9 mouse cellular contexts compared by ENCODE assay signal in the genomic region with DNA sequence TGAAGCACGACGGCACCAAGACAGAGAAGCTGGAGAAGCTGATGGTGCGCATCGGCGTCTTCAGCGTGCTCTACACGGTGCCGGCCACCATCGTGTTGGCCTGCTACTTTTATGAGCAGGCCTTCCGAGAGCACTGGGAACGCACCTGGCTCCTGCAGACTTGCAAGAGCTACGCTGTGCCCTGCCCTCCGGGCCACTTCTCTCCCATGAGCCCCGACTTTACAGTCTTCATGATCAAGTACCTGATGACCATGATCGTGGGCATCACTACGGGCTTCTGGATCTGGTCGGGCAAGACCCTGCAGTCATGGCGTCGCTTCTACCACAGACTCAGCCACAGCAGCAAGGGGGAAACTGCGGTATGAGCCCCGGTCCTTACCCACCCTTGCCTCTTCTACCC. TPM values are rescaled to one million over a fixed set of nuclear protein-coding genes. Genes with fewer than 3 reads are reported as not detected.
DNase-seq lines count a peak whose midpoint lies in the region; ATAC-seq and TF ChIP-seq lines count a peak whose summit lies in the region.
"Had no signal": no experiment of that assay in that cellular context is flagged by ENCODE, and none has a peak within 500 bp of the region (broad histone marks: within the 10 kb centered on the region; RNA-seq: fewer than 3 reads in every experiment).

No protein-coding gene starts in this region.

- peak overlapping the region; percentile 90 for H3K9ac ChIP-seq in heart, embryonic 13.5 days
- peak overlapping the region; percentile 80 for H3K9ac ChIP-seq in hindbrain, embryonic 13.5 days
- peak overlapping the region; percentile 28; the same call in 1 of the 2 replicates for H3K9ac ChIP-seq in midbrain, embryonic 14.5 days (replicated peaks; ENCODE audit: low read length)

- no peak for DNase-seq in heart, adult 9 months (ENCODE audit: low spot score in 2 of 2)
- no peak for DNase-seq in midbrain, embryonic 14.5 days
- DNase-seq in cerebellum, adult 18-20 months: no peak
- no peak for DNase-seq in gastrocnemius, postnatal 4 days (ENCODE audit: low spot score in 2 of 2)

- no peaks in the 10 kb centered on the region for H3K36me3 ChIP-seq in heart, embryonic 13.5 days
- no peaks in the 10 kb centered on the region for H3K36me3 ChIP-seq in hindbrain, embryonic 13.5 days
- H3K36me3 ChIP-seq in midbrain, embryonic 14.5 days (ENCODE audit: control insufficient read depth, insufficient read depth, low read length): no peaks in the 10 kb centered on the region

- H3K27me3 ChIP-seq in heart, embryonic 13.5 days (replicated peaks): peaks cover 39% of the 10 kb centered on the region
- peaks cover 25% of the 10 kb centered on the region for H3K27me3 ChIP-seq in hindbrain, embryonic 13.5 days
- peaks cover 18% of the 10 kb centered on the region; the same call in 1 of the 2 replicates for H3K27me3 ChIP-seq in midbrain, embryonic 14.5 days (ENCODE audit: control insufficient read depth, insufficient read depth, low read length)

- no peak for TF ChIP-seq CTCF in bone marrow macrophage, adult 2 months (IDR thresholded peaks at IDR 0.05; ENCODE audit: low read depth, low read length)

- 16% methylated on average over 21 of the region's 21 CpGs for WGBS in heart, embryonic 13.5 days
- WGBS in hindbrain, embryonic 13.5 days: 2% methylated on average over 21 of the region's 21 CpGs
- WGBS in midbrain, embryonic 14.5 days: 8% methylated on average over 21 of the region's 21 CpGs

- H3K27ac ChIP-seq in heart, embryonic 13.5 days (replicated peaks): peak overlapping the region; percentile 44; the same call in 1 of the 2 replicates
- no peak overlapping the region for H3K27ac ChIP-seq in bone marrow macrophage, adult 2 months (ENCODE audit: insufficient read depth, low read depth, low read length)
- H3K27ac ChIP-seq in hindbrain, embryonic 13.5 days: peak overlapping the region; percentile 63
- peak overlapping the region; percentile 32 for H3K27ac ChIP-seq in midbrain, embryonic 14.5 days (replicated peaks; ENCODE audit: low read depth, low read length)

- TF ChIP-seq POLR2A in bone marrow macrophage, adult 2 months (IDR thresholded peaks at IDR 0.05; ENCODE audit: borderline replicate concordance, low read depth, low read length): no peak

- no peak for ATAC-seq in heart, embryonic 13.5 days (ENCODE audit: extremely low read depth, insufficient number of reproducible peaks, low FRiP score, low TSS enrichment)
- ATAC-seq in hindbrain, embryonic 13.5 days (ENCODE audit: low FRiP score): no peak
- no peak for ATAC-seq in midbrain, embryonic 14.5 days (ENCODE audit: low FRiP score, low TSS enrichment)
- no peak for ATAC-seq in granulocyte monocyte progenitor cell, adult 5-6 weeks (replicated peaks; ENCODE audit: poor library complexity, severe bottlenecking)

- H3K4me1 ChIP-seq in heart, embryonic 13.5 days: peaks cover 74% of the 10 kb centered on the region
- H3K4me1 ChIP-seq in bone marrow macrophage, adult 2 months (ENCODE audit: control insufficient read depth, insufficient read depth, low read length): peaks cover 51% of the 10 kb centered on the region
- peaks cover 69% of the 10 kb centered on the region for H3K4me1 ChIP-seq in hindbrain, embryonic 13.5 days (replicated peaks)
- peaks cover 34% of the 10 kb centered on the region for H3K4me1 ChIP-seq in midbrain, embryonic 14.5 days (ENCODE audit: control insufficient read depth, insufficient read depth, low read length)

- peak overlapping the region; percentile 90 for H3K4me2 ChIP-seq in heart, embryonic 13.5 days
- peak overlapping the region; percentile 99 for H3K4me2 ChIP-seq in hindbrain, embryonic 13.5 days
- H3K4me2 ChIP-seq in midbrain, embryonic 14.5 days (ENCODE audit: low read length): peak overlapping the region; percentile 98

- peak overlapping the region; percentile 61 for H3K4me3 ChIP-seq in heart, embryonic 13.5 days
- peak overlapping the region; percentile 94 for H3K4me3 ChIP-seq in bone marrow macrophage, adult 2 months (ENCODE audit: insufficient read depth, low read length)
- peak overlapping the region; percentile 65 for H3K4me3 ChIP-seq in hindbrain, embryonic 13.5 days
- H3K4me3 ChIP-seq in midbrain, embryonic 14.5 days (replicated peaks; ENCODE audit: low read depth, low read length): peak overlapping the region; percentile 58

- no peaks in the 10 kb centered on the region for H3K9me3 ChIP-seq in heart, embryonic 13.5 days
- no peaks in the 10 kb centered on the region for H3K9me3 ChIP-seq in hindbrain, embryonic 13.5 days
- H3K9me3 ChIP-seq in midbrain, embryonic 14.5 days (ENCODE audit: control insufficient read depth, low read length): no peaks in the 10 kb centered on the region

RNA-seq across cellular contexts. Expression of a gene that starts 2.1 kb away (rescaled TPM):
- polyA plus RNA-seq in heart, embryonic 13.5 days (2015; fragmentation: Nextera tagmentation; extraction: Ambion mirVana): 3.0 and 3.5 TPM in 2 replicates
- polyA plus RNA-seq in bone marrow macrophage, adult 2 months (2012; ENCODE audit: insufficient read depth, insufficient read length, missing spikeins): 4.3 and 4.5 TPM in 2 replicates
- 3.3 and 3.6 TPM in 2 replicates for polyA plus RNA-seq in hindbrain, embryonic 13.5 days (2015; fragmentation: Nextera tagmentation; extraction: Ambion mirVana)
- polyA plus RNA-seq in midbrain, embryonic 14.5 days (2014; fragmentation: Nextera tagmentation; extraction: Ambion mirVana): 4.2 TPM in 2 replicates
- total RNA-seq in granulocyte monocyte progenitor cell, adult 5-6 weeks (2014; fragmentation: Nextera tagmentation): 4.3 and 4.9 TPM in 2 replicates
- 2.8 and 4.6 TPM in 2 replicates for total RNA-seq in granulocyte monocyte progenitor cell, adult 5-6 weeks (2017)
- 10 to 100 TPM; 37.2 to 38.3 TPM for total RNA-seq in gastrocnemius, postnatal 4 days (2021)

RNA-seq across cellular contexts. Expression of a gene that starts 31.8 kb away (rescaled TPM):
- 0.48 TPM in 1 of 2 replicates, not detected in the other for polyA plus RNA-seq in heart, embryonic 13.5 days (2015; fragmentation: Nextera tagmentation; extraction: Ambion mirVana)
- not detected in 2 replicates for polyA plus RNA-seq in bone marrow macrophage, adult 2 months (2012; ENCODE audit: insufficient read depth, insufficient read length, missing spikeins)
- polyA plus RNA-seq in hindbrain, embryonic 13.5 days (2015; fragmentation: Nextera tagmentation; extraction: Ambion mirVana): 7.9 and 8.6 TPM in 2 replicates
- 7.9 and 10.3 TPM in 2 replicates for polyA plus RNA-seq in midbrain, embryonic 14.5 days (2014; fragmentation: Nextera tagmentation; extraction: Ambion mirVana)
- 0.41 and 2.8 TPM in 2 replicates for total RNA-seq in granulocyte monocyte progenitor cell, adult 5-6 weeks (2014; fragmentation: Nextera tagmentation)
- not detected in 2 replicates for total RNA-seq in granulocyte monocyte progenitor cell, adult 5-6 weeks (2017)
- total RNA-seq in gastrocnemius, postnatal 4 days (2021): 1 to 10 TPM; 1.9 to 2.2 TPM
- polyA plus RNA-seq: spleen, adult 2 months had no signal

Comparison
In these comparisons a context has a peak if more than half of its experiments do, and no peak if none do; other contexts are left out.
1. H3K9ac ChIP-seq: peak in every context shown above with its lines; median percentile 90 in heart, embryonic 13.5 days; 80 in hindbrain, embryonic 13.5 days; 28 in midbrain, embryonic 14.5 days.